Mouse (Mus musculus): ENCODE measurements around the gene Aamdc. TPM values are rescaled to one million over a fixed set of nuclear protein-coding genes. Genes with fewer than 3 reads are reported as not detected.

Gene Aamdc
- polyA plus RNA-seq (2014; fragmentation: Illumina TruSeq; extraction: RNeasy Lipid Tissue Mini Kit (QIAGEN cat#74804); ENCODE audit: low read depth, low replicate concordance) = 15.7 TPM

GRCm38 (mm10) chr7:97579067-97579975, at the start of gene Aamdc, which contains the start of gene Rsf1:
TSS of gene Aamdc (minus strand) at chr7:97579497.
TSS of gene Rsf1 (plus strand) at chr7:97579889.

Other genes with a start within 250 kb of the Aamdc start
- 0.21 TPM for gene Usp35, start 247.5 kb downstream of the Aamdc start, polyA plus RNA-seq (2014; fragmentation: Illumina TruSeq; extraction: RNeasy Lipid Tissue Mini Kit (QIAGEN cat#74804); ENCODE audit: low read depth, low replicate concordance)
- gene Kctd21, start 247.2 kb downstream of the Aamdc start, polyA plus RNA-seq (2014; fragmentation: Illumina TruSeq; extraction: RNeasy Lipid Tissue Mini Kit (QIAGEN cat#74804); ENCODE audit: low read depth, low replicate concordance) = 1.2 TPM
- gene Alg8, start 207.9 kb downstream of the Aamdc start, polyA plus RNA-seq (2014; fragmentation: Illumina TruSeq; extraction: RNeasy Lipid Tissue Mini Kit (QIAGEN cat#74804); ENCODE audit: low read depth, low replicate concordance) = 44.0 TPM
- 57.3 TPM for gene Ndufc2, start 179.5 kb downstream of the Aamdc start, polyA plus RNA-seq (2014; fragmentation: Illumina TruSeq; extraction: RNeasy Lipid Tissue Mini Kit (QIAGEN cat#74804); ENCODE audit: low read depth, low replicate concordance)
- gene Thrsp, start 161.8 kb downstream of the Aamdc start, polyA plus RNA-seq (2014; fragmentation: Illumina TruSeq; extraction: RNeasy Lipid Tissue Mini Kit (QIAGEN cat#74804); ENCODE audit: low read depth, low replicate concordance) = 0.71 TPM
- 23.3 TPM for gene Kctd14, start 128.2 kb downstream of the Aamdc start, polyA plus RNA-seq (2014; fragmentation: Illumina TruSeq; extraction: RNeasy Lipid Tissue Mini Kit (QIAGEN cat#74804); ENCODE audit: low read depth, low replicate concordance)
- gene Ints4, start 98.5 kb downstream of the Aamdc start, polyA plus RNA-seq (2014; fragmentation: Illumina TruSeq; extraction: RNeasy Lipid Tissue Mini Kit (QIAGEN cat#74804); ENCODE audit: low read depth, low replicate concordance) = 88.6 TPM
- gene Rsf1, start 392 bp upstream of the Aamdc start, polyA plus RNA-seq (2014; fragmentation: Illumina TruSeq; extraction: RNeasy Lipid Tissue Mini Kit (QIAGEN cat#74804); ENCODE audit: low read depth, low replicate concordance) = 30.8 TPM
- 57.2 TPM for gene Clns1a, start 117.1 kb upstream of the Aamdc start, polyA plus RNA-seq (2014; fragmentation: Illumina TruSeq; extraction: RNeasy Lipid Tissue Mini Kit (QIAGEN cat#74804); ENCODE audit: low read depth, low replicate concordance)
- 685 TPM for gene Aqp11, start 158.8 kb upstream of the Aamdc start, polyA plus RNA-seq (2014; fragmentation: Illumina TruSeq; extraction: RNeasy Lipid Tissue Mini Kit (QIAGEN cat#74804); ENCODE audit: low read depth, low replicate concordance)
- gene Pak1, start 209.0 kb upstream of the Aamdc start, polyA plus RNA-seq (2014; fragmentation: Illumina TruSeq; extraction: RNeasy Lipid Tissue Mini Kit (QIAGEN cat#74804); ENCODE audit: low read depth, low replicate concordance) = 14.0 TPM

Measured in testis, adult 10 weeks (tissue).